Mouse (Mus musculus): ENCODE results near the gene Rnf207.
A peak's percentile ranks its signal among the peaks of the same experiment; 100 is the strongest.

Rnf207 gene

DNA sequence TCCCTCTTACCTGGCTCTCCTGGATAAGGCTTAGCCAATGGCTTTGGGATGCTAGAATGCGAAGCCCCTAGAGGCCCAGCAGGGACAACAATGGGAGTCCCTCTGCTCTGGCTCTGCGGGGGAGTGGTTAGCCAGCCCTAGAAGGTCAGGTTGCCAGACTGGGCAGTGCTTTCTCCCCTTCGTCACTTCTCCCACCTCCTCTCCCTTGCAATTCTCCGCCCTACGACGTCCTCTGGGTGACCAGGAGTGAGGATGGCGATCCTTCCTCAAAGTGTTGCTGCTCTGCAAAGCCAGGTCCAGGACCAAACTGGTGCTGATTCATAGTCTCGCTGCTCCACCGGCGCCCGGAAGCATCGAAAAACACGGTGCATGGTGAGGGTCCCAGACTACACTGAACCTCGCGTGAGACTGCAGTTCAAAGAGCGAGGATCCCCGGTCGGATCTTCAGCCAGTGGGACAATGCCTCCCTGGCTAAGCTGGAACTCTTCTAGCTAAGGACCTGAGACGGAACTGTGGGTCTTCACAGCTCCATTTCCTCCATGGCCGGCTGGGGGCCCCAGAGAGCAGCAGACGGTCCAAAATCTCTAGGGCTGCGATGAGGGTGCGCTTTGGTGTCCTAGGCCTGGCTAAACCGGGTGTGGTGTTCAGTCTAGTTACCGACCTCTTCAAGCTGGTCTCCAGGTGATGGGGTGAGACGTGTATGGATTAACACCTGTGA, at the start of gene Rnf207:
Gene Rnf207 (minus strand): TSS at position 477 of the 718 bp plus-strand sequence.
- peak; percentile 66 for DNase-seq

DNA sequence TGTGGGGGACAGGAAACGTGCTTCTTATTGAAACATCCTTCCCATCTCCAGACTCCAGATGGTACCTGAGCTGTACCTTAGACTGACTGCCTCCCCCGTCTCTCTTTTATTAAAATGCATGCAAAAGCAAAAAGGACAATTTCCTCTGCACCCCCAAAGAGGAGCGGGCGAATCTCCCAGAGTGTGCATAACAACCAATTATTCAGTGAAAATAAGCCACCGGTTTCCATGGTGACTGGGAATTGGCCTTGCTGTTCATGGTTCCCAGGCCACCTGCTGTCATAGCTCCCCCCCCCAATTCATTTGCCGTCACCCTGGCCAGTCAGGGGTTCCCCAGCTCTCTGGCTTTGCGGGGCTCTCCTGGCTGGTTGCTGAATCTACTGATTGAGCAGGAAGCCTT, 46.4 kb upstream of the Rnf207 start:
- DNase-seq, result no peak

- no peak for DNase-seq
Observed at GRCm38 (mm10) chr4:152362180-152362579, 43.4 kb upstream of the Rnf207 start.

DNA sequence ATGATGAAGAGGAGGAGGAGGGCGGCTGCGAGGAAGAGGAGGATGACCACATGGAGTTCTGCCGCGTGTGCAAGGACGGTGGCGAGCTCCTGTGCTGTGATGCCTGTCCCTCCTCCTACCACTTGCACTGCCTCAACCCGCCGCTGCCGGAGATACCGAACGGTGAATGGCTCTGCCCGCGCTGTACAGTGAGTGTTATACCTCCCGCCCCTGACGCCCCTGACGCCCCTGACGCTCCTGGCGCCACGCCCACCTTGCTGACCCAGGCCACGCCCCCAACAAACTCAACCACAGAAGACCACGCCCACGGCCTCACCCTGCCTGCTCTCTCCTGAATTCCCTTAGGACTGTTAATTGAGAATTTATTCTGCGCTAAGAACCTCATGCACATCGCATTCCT, 42.1 kb upstream of the Rnf207 start:
- peak; percentile 44 for DNase-seq

- DNase-seq, result no peak
Observed at GRCm38 (mm10) chr4:152359700-152360099, 40.9 kb upstream of the Rnf207 start.

GRCm38 (mm10) chr4:152355672-152356071, 36.9 kb upstream of the Rnf207 start:
- DNase-seq, result no peak

DNA sequence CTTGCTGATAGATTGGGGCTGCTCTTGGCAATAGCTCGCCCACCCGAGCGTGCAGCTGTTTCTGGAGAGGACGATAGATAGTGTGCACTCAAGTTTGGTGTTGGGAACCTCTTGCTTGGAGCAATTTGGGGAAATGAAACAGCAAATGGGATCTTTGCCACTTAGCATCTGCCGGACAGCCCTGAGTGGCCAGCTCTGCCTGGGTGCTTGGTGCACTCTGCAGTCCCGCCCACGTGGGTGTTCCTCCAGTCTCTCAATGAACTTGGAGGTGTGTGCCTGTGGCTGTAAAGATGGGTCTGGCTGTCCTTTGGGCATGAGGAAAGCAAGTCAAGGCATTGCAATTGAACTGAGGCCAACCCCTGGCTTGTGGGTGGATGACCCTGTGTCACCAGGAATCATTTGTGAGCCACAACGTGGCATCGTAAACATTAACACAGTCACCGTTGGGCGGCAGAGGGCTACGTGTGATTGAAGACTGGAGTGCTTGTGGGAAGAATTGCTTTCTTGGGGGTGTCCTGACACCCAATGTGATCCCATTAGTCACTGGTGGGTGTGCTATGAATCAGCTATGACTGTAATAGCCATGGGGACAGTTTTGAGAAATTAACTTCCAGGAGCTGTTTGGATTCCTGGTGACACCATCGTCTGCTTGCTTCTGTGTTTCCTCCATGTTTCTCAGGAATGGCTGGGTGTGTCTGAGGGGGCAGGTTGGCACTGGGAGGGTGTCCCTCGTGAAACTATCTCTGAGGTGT, 35.3 kb upstream of the Rnf207 start:
- DNase-seq, result peak; percentile 62

- peak; percentile 48 for DNase-seq
Observed at GRCm38 (mm10) chr4:152351422-152352305, 32.9 kb upstream of the Rnf207 start.

- no peak for DNase-seq
Observed at GRCm38 (mm10) chr4:152350722-152351421, 32.1 kb upstream of the Rnf207 start.

DNA sequence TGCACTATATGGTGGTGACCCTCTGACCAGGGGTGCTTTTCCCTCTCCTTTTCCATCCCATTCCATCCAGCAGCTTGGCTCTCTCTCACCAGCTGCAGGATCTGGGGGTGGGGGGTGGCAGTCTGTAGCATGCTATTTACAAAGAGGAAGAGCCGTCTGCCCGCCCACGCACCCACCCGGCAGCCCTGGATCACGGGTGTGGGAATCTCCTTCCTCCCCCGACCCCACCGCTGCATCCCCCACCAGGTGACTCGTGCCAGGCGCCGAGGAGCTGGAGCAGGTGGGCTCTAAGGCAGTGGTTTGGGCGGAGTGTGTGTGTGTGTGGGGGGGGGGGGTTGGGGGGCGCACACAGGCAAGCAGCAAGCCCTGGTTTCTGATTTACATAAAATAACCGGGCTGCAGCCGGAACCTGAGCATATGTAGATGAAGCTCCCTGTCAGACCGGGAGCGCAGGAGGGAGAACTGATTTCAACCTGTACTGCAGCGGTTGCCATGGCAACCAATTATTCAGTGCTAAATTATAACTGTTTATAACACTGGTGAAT, 31.1 kb upstream of the Rnf207 start:
- DNase-seq, result peak; percentile 26

GRCm38 (mm10) chr4:152345120-152345889, 26.5 kb upstream of the Rnf207 start:
- peak; percentile 87 for DNase-seq

GRCm38 (mm10) chr4:152344651-152345050, 25.9 kb upstream of the Rnf207 start:
- DNase-seq, result peak; percentile 28

DNA sequence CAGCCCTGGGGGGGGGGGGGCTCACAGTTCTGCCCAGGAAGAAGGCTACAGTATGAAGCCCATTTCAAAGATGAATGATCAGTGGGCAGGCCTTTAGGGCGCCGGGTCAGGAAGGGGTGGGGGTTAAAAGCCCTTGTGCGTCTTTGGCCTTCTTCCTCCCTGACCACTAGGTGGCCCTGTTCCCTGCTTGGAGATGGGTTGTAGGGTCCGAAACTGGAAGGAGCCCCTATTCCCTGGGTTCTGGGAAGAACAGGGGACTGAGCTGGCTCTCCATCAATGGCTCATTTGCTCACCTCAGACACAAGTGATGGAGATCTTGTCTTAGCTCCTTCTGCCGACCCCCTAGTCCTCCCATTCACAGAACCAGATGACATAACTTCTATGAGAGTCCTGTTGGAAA, 24.5 kb upstream of the Rnf207 start:
- peak; percentile 29 for DNase-seq

- DNase-seq, result no peak
Observed at GRCm38 (mm10) chr4:152340584-152341284, 21.9 kb upstream of the Rnf207 start.

- no peak for DNase-seq
Observed at GRCm38 (mm10) chr4:152339293-152339790, 20.5 kb upstream of the Rnf207 start.

- DNase-seq, result no peak
Observed at GRCm38 (mm10) chr4:152338419-152339292, 19.9 kb upstream of the Rnf207 start, which contains the start of gene Chd5. Gene Chd5, plus strand, starts transcription at chr4:152338651.

GRCm38 (mm10) chr4:152337772-152338171, 19.0 kb upstream of the Rnf207 start:
- no peak for DNase-seq

- no peak for DNase-seq
Observed at GRCm38 (mm10) chr4:152333587-152333986, 14.8 kb upstream of the Rnf207 start.

DNA sequence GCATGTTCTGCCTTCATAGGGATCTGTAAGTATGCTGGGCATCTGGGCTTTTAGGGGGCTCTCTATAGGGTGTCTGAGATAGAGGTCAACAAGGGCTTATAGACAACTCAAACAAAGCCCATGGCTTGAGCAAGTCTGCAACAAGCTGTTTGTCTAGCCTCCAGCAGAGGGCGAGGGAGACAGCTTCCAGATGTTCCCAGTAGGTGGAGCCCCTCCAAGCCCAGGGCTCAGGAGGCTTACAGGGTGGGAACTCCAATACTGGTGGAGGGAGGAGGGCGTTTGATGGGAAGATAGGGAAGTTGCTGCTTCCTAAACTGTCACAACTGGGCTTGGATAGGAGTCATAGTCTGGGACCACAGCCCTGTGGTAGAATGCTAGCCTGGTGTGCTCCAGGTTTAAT, 14.2 kb upstream of the Rnf207 start:
- DNase-seq, result peak; percentile 76

All from lung, postnatal 36 days (tissue).